Mouse (Mus musculus): ENCODE results near the gene Slco3a1.

GRCm38 (mm10) chr7:74279356-74279755, 275.2 kb downstream of the Slco3a1 start:
- TF ChIP-seq POLR2A (IDR thresholded peaks at IDR 0.05; ENCODE audit: extremely low read depth, insufficient read depth, low read length) (no peak), CTCF (IDR thresholded peaks at IDR 0.05; ENCODE audit: low read depth, low read length) (no peak)

All from liver, adult 2 months (tissue).